Mouse (Mus musculus): ENCODE data around the gene Ampd2. TPM values are rescaled to one million over a fixed set of nuclear protein-coding genes. Genes with fewer than 3 reads are reported as not detected.

Gene Ampd2
- polyA plus RNA-seq, 1 experiment from 2014 or later, result 18.2 TPM

- H3K36me3 ChIP-seq (ENCODE audit: control insufficient read depth, insufficient read depth), result no peaks in the 10 kb centered on the region
- no peak overlapping the region for H3K9ac ChIP-seq (ENCODE audit: low read depth, low read length)
- H3K4me1 ChIP-seq (replicated peaks; ENCODE audit: control insufficient read depth, insufficient read depth, low read length), result 0 out of 2 replicates have a peak, but pooled peaks cover 2% of the 10 kb centered on the region
- H3K4me2 ChIP-seq (replicated peaks; ENCODE audit: low read depth), result no peak overlapping the region
- no peaks in the 10 kb centered on the region for H3K9me3 ChIP-seq (ENCODE audit: control insufficient read depth)
- H3K27me3 ChIP-seq (replicated peaks; ENCODE audit: control insufficient read depth, insufficient read depth, low read length), result no peaks in the 10 kb centered on the region
- TF ChIP-seq CTCF (IDR thresholded peaks at IDR 0.05; ENCODE audit: low read depth), result no peak
- H3K27ac ChIP-seq (ENCODE audit: low read depth, low read length), result no peak overlapping the region
- H3K4me3 ChIP-seq (ENCODE audit: low read depth, low read length), result no peak overlapping the region
- ATAC-seq, result no peak
Measured at GRCm38 (mm10) chr3:108032113-108032512, 54.3 kb downstream of the Ampd2 start.

GRCm38 (mm10) chr3:108028641-108029365 is 57.6 kb downstream of the Ampd2 start:
- TF ChIP-seq CTCF (IDR thresholded peaks at IDR 0.05; ENCODE audit: low read depth), result no peak
- no peak overlapping the region for H3K4me3 ChIP-seq (ENCODE audit: low read depth, low read length)
- 0 out of 2 replicates have a peak, but pooled peaks cover 9% of the 10 kb centered on the region for H3K4me1 ChIP-seq (replicated peaks; ENCODE audit: control insufficient read depth, insufficient read depth, low read length)
- H3K9me3 ChIP-seq (ENCODE audit: control insufficient read depth), result no peaks in the 10 kb centered on the region
- H3K4me2 ChIP-seq (replicated peaks; ENCODE audit: low read depth), result no peak overlapping the region
- no peak overlapping the region for H3K27ac ChIP-seq (ENCODE audit: low read depth, low read length)
- 71% methylated on average over 4 of the region's 4 CpGs for WGBS
- H3K9ac ChIP-seq (ENCODE audit: low read depth, low read length), result no peak overlapping the region
- H3K36me3 ChIP-seq (ENCODE audit: control insufficient read depth, insufficient read depth), result no peaks in the 10 kb centered on the region
- no peaks in the 10 kb centered on the region for H3K27me3 ChIP-seq (replicated peaks; ENCODE audit: control insufficient read depth, insufficient read depth, low read length)
- ATAC-seq, result no peak

GRCm38 (mm10) chr3:108026597-108026996 is 59.9 kb downstream of the Ampd2 start:
- H3K36me3 ChIP-seq (ENCODE audit: control insufficient read depth, insufficient read depth), result no peaks in the 10 kb centered on the region
- WGBS, result 75% methylated on average over 1 of the region's 1 CpGs
- no peaks in the 10 kb centered on the region for H3K9me3 ChIP-seq (ENCODE audit: control insufficient read depth)
- no peak for TF ChIP-seq CTCF (IDR thresholded peaks at IDR 0.05; ENCODE audit: low read depth)
- H3K4me3 ChIP-seq (ENCODE audit: low read depth, low read length), result no peak overlapping the region
- ATAC-seq, result peak; percentile 17; the same call in 1 of the 2 replicates
- peak overlapping the region; percentile 23; the same call in 1 of the 2 replicates for H3K27ac ChIP-seq (ENCODE audit: low read depth, low read length)
- no peak overlapping the region for H3K9ac ChIP-seq (ENCODE audit: low read depth, low read length)
- 0 out of 2 replicates have a peak, but pooled peaks cover 9% of the 10 kb centered on the region for H3K4me1 ChIP-seq (replicated peaks; ENCODE audit: control insufficient read depth, insufficient read depth, low read length)
- H3K27me3 ChIP-seq (replicated peaks; ENCODE audit: control insufficient read depth, insufficient read depth, low read length), result no peaks in the 10 kb centered on the region
- 0 out of 2 replicates have a peak overlapping the region, but pooled peaks have one; percentile 6 for H3K4me2 ChIP-seq (replicated peaks; ENCODE audit: low read depth)

GRCm38 (mm10) chr3:108026049-108026448 is 60.4 kb downstream of the Ampd2 start:
- no peak overlapping the region for H3K9ac ChIP-seq (ENCODE audit: low read depth, low read length)
- H3K9me3 ChIP-seq (ENCODE audit: control insufficient read depth), result no peaks in the 10 kb centered on the region
- ATAC-seq, result peak; percentile 84
- no peaks in the 10 kb centered on the region for H3K36me3 ChIP-seq (ENCODE audit: control insufficient read depth, insufficient read depth)
- no peak for TF ChIP-seq CTCF (IDR thresholded peaks at IDR 0.05; ENCODE audit: low read depth)
- H3K4me2 ChIP-seq (replicated peaks; ENCODE audit: low read depth), result no peak overlapping the region
- 36% methylated on average over 5 of the region's 5 CpGs for WGBS
- H3K27me3 ChIP-seq (replicated peaks; ENCODE audit: control insufficient read depth, insufficient read depth, low read length), result no peaks in the 10 kb centered on the region
- H3K27ac ChIP-seq (ENCODE audit: low read depth, low read length), result peak overlapping the region; percentile 69; the same call in 1 of the 2 replicates
- no peak overlapping the region for H3K4me3 ChIP-seq (ENCODE audit: low read depth, low read length)
- H3K4me1 ChIP-seq (replicated peaks; ENCODE audit: control insufficient read depth, insufficient read depth, low read length), result 0 out of 2 replicates have a peak, but pooled peaks cover 9% of the 10 kb centered on the region

- H3K9me3 ChIP-seq (ENCODE audit: control insufficient read depth), result no peaks in the 10 kb centered on the region
- ATAC-seq, result peak; percentile 55
- no peak overlapping the region for H3K4me2 ChIP-seq (replicated peaks; ENCODE audit: low read depth)
- no peak for TF ChIP-seq CTCF (IDR thresholded peaks at IDR 0.05; ENCODE audit: low read depth)
- no peaks in the 10 kb centered on the region for H3K27me3 ChIP-seq (replicated peaks; ENCODE audit: control insufficient read depth, insufficient read depth, low read length)
- H3K9ac ChIP-seq (ENCODE audit: low read depth, low read length), result no peak overlapping the region
- H3K4me3 ChIP-seq (ENCODE audit: low read depth, low read length), result no peak overlapping the region
- peak overlapping the region; percentile 69 for H3K27ac ChIP-seq (ENCODE audit: low read depth, low read length)
- no peaks in the 10 kb centered on the region for H3K36me3 ChIP-seq (ENCODE audit: control insufficient read depth, insufficient read depth)
- H3K4me1 ChIP-seq (replicated peaks; ENCODE audit: control insufficient read depth, insufficient read depth, low read length), result 0 out of 2 replicates have a peak, but pooled peaks cover 9% of the 10 kb centered on the region
- WGBS, result 24% methylated on average over 4 of the region's 4 CpGs
Measured at GRCm38 (mm10) chr3:108025318-108025717, 61.1 kb downstream of the Ampd2 start.

Other genes with a start within 250 kb of the Ampd2 start
- 475 and 488 TPM in 2 replicates for gene Eps8l3, start 209.4 kb downstream of the Ampd2 start, polyA plus RNA-seq (2015; fragmentation: Nextera tagmentation; extraction: Ambion mirVana)
- 157 and 172 TPM in 2 replicates for gene Gstm5, start 190.8 kb downstream of the Ampd2 start, polyA plus RNA-seq (2015; fragmentation: Nextera tagmentation; extraction: Ambion mirVana)
- gene Gstm7, start 154.8 kb downstream of the Ampd2 start, polyA plus RNA-seq (2015; fragmentation: Nextera tagmentation; extraction: Ambion mirVana), result 13.0 TPM in 2 replicates
- gene Gstm6, start 142.9 kb downstream of the Ampd2 start, polyA plus RNA-seq (2015; fragmentation: Nextera tagmentation; extraction: Ambion mirVana), result 21.6 and 21.9 TPM in 2 replicates
- 53.9 and 60.7 TPM in 2 replicates for gene Gstm3, start 117.4 kb downstream of the Ampd2 start, polyA plus RNA-seq (2015; fragmentation: Nextera tagmentation; extraction: Ambion mirVana)
- gene Gstm2, start 100.2 kb downstream of the Ampd2 start, polyA plus RNA-seq (2015; fragmentation: Nextera tagmentation; extraction: Ambion mirVana), result 94.6 and 108 TPM in 2 replicates
- 92.7 and 96.3 TPM in 2 replicates for gene Gstm1, start 68.7 kb downstream of the Ampd2 start, polyA plus RNA-seq (2015; fragmentation: Nextera tagmentation; extraction: Ambion mirVana)
- 28.4 and 30.5 TPM in 2 replicates for gene Gstm4, start 41.8 kb downstream of the Ampd2 start, polyA plus RNA-seq (2015; fragmentation: Nextera tagmentation; extraction: Ambion mirVana)
- 0.43 and 0.80 TPM in 2 replicates for gene Gnat2, start 6.1 kb upstream of the Ampd2 start, polyA plus RNA-seq (2015; fragmentation: Nextera tagmentation; extraction: Ambion mirVana)
- gene Gnai3, start 59.5 kb upstream of the Ampd2 start, polyA plus RNA-seq (2015; fragmentation: Nextera tagmentation; extraction: Ambion mirVana), result 99.6 and 101 TPM in 2 replicates
- 0.05 and 0.13 TPM in 2 replicates for gene Gpr61, start 68.2 kb upstream of the Ampd2 start, polyA plus RNA-seq (2015; fragmentation: Nextera tagmentation; extraction: Ambion mirVana)
- 2.8 and 2.9 TPM in 2 replicates for gene Amigo1, start 99.7 kb upstream of the Ampd2 start, polyA plus RNA-seq (2015; fragmentation: Nextera tagmentation; extraction: Ambion mirVana)
- 6.3 and 6.7 TPM in 2 replicates for gene Cyb561d1, start 114.6 kb upstream of the Ampd2 start, polyA plus RNA-seq (2015; fragmentation: Nextera tagmentation; extraction: Ambion mirVana)
- gene Atxn7l2, start 124.3 kb upstream of the Ampd2 start, polyA plus RNA-seq (2015; fragmentation: Nextera tagmentation; extraction: Ambion mirVana), result 3.4 and 4.0 TPM in 2 replicates
- 0.26 and 0.51 TPM in 2 replicates for gene Sypl2, start 140.0 kb upstream of the Ampd2 start, polyA plus RNA-seq (2015; fragmentation: Nextera tagmentation; extraction: Ambion mirVana)
- gene Psma5, start 170.3 kb upstream of the Ampd2 start, polyA plus RNA-seq (2015; fragmentation: Nextera tagmentation; extraction: Ambion mirVana), result 166 and 179 TPM in 2 replicates
- 4.6 and 5.2 TPM in 2 replicates for gene Sort1, start 197.4 kb upstream of the Ampd2 start, polyA plus RNA-seq (2015; fragmentation: Nextera tagmentation; extraction: Ambion mirVana)

Data from intestine, postnatal 0 days (tissue).